Mouse (Mus musculus): ENCODE measurements around the gene B4galt5. TPM values are rescaled to one million over a fixed set of nuclear protein-coding genes. Genes with fewer than 3 reads are reported as not detected.

Gene B4galt5
- polyA plus RNA-seq, 1 experiment from 2014 or later, result 34.2 TPM

GRCm38 (mm10) chr2:167375688-167376087 is 26.7 kb upstream of the B4galt5 start:
- Histone ChIP-seq H3K4me3 (no peak overlapping the region), H3K9ac (no peak overlapping the region), H3K4me2 (no peak overlapping the region), H3K4me1 (replicated peaks) (0 out of 2 replicates have a peak, but pooled peaks cover 3% of the 10 kb centered on the region), H3K9me3 (no peaks in the 10 kb centered on the region), H3K27me3 (no peaks in the 10 kb centered on the region), H3K27ac (replicated peaks) (no peak overlapping the region), H3K36me3 (no peaks in the 10 kb centered on the region)
- no peak for ATAC-seq (ENCODE audit: low FRiP score, low read depth)
- WGBS, result 90% methylated on average over 5 of the region's 5 CpGs

- no peaks in the 10 kb centered on the region for H3K4me1 ChIP-seq (replicated peaks)
- ATAC-seq (ENCODE audit: low FRiP score, low read depth), result no peak
- WGBS, result 86% methylated on average over 9 of the region's 9 CpGs
- H3K27me3 ChIP-seq, result no peaks in the 10 kb centered on the region
- H3K4me2 ChIP-seq, result no peak overlapping the region
- H3K36me3 ChIP-seq, result no peaks in the 10 kb centered on the region
- H3K9me3 ChIP-seq, result no peaks in the 10 kb centered on the region
- H3K4me3 ChIP-seq, result no peak overlapping the region
- H3K9ac ChIP-seq, result no peak overlapping the region
- H3K27ac ChIP-seq (replicated peaks), result no peak overlapping the region
Measured at GRCm38 (mm10) chr2:167375135-167375534, 26.2 kb upstream of the B4galt5 start.

DNA sequence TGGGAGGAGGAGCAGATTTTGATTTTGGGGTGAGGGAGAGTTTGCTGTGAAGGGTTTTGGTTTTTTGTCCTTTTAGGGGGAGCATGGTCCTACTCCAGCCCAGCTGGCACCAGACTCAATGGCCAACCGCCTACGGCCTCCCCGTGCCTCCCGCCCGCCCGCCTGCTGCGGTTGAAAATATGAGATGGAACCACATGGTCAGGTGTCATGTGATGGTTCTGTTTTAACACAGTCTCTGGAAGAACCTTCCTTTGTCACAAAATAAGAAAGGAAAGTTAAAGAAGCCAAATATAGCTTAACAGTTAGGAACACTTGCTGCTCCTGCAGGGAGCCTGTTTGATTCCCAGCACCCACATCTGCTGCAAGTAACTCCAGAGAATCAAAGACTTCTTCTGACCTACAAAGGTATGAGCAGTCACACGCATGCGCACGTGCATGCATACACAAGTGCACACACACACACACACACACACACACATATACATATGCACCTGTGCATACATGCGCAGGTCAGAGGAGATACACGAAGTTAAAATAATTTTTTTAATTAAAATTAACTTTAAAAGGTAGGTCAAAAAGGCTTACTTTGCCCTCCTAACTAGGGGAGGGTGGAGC is 25.3 kb upstream of the B4galt5 start:
- no peak overlapping the region for H3K9ac ChIP-seq
- WGBS, result 95% methylated on average over 12 of the region's 12 CpGs
- H3K9me3 ChIP-seq, result no peaks in the 10 kb centered on the region
- H3K36me3 ChIP-seq, result no peaks in the 10 kb centered on the region
- no peaks in the 10 kb centered on the region for H3K27me3 ChIP-seq
- no peak overlapping the region for H3K4me3 ChIP-seq
- H3K27ac ChIP-seq (replicated peaks), result no peak overlapping the region
- no peaks in the 10 kb centered on the region for H3K4me1 ChIP-seq (replicated peaks)
- ATAC-seq (ENCODE audit: low FRiP score, low read depth), result no peak
- H3K4me2 ChIP-seq, result no peak overlapping the region

DNA sequence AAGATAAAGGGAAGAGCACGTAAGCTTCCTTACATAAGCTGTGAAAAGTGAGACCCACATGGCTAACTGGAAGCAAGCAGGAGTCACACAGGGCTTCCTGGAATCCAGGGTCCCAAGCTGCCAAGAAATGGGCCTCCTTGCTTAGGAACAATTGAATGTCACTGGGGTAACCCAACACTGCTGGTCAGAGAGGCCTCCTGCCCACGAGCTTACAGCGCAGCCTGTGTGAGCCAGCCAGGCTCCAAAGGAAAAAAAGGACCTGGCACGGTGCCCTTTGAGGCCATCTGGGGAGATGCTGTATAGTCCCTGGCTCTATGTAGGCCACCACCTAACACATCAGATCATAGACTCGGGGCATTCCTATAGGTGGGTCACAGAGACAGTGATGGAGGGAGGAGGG is 24.3 kb upstream of the B4galt5 start:
- no peaks in the 10 kb centered on the region for H3K27me3 ChIP-seq
- no peaks in the 10 kb centered on the region for H3K36me3 ChIP-seq
- H3K4me2 ChIP-seq, result no peak overlapping the region
- WGBS, result 65% methylated on average over 5 of the region's 5 CpGs
- no peaks in the 10 kb centered on the region for H3K4me1 ChIP-seq (replicated peaks)
- H3K4me3 ChIP-seq, result no peak overlapping the region
- ATAC-seq (ENCODE audit: low FRiP score, low read depth), result no peak
- H3K9ac ChIP-seq, result no peak overlapping the region
- no peaks in the 10 kb centered on the region for H3K9me3 ChIP-seq
- H3K27ac ChIP-seq (replicated peaks), result no peak overlapping the region

DNA sequence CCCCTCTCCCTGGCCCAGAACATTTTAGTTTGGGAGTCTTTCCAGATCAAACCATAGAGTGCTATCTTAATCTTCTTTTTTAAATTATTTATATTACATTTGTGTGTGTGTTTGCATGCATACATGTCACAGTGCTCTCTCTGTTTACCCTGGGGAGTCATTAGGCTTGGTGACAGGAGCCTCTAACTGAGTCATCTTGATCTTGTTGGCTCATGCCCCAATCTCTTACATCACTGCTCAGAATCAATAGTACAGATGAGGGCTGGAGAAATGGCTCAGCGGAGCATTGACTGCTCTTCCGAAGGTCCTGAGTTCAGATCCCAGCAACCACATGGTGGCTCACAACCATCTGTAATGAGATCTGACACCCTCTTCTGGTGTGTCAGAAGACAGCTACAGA is 22.5 kb upstream of the B4galt5 start:
- Histone ChIP-seq H3K36me3 (no peaks in the 10 kb centered on the region), H3K9me3 (no peaks in the 10 kb centered on the region)

DNA sequence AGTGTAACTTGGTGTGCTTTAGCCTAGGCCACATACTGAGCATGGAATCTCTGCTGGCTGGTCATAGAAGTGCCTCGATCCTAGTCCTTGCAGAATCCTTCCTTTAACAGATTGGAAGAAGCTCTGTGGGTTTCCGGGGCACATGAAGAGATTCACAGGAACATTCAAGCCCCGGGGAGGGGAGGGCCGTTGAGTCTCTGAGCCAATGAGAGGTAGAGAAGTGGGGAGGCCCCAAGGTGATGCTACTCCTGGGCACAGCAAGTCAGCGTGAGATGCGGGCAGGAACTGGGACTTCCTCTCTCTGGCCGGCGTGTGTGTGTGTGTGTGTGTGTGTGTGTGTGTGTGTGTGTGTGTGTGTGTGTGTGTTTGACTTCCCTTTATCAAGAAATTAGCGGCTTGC is 19.3 kb upstream of the B4galt5 start:
- WGBS, result 80% methylated on average over 7 of the region's 9 CpGs
- Histone ChIP-seq H3K9me3 (no peaks in the 10 kb centered on the region), H3K27ac (replicated peaks) (no peak overlapping the region), H3K36me3 (no peaks in the 10 kb centered on the region), H3K4me3 (no peak overlapping the region), H3K4me2 (no peak overlapping the region), H3K27me3 (no peaks in the 10 kb centered on the region), H3K9ac (no peak overlapping the region), H3K4me1 (replicated peaks) (no peaks in the 10 kb centered on the region)
- no peak for ATAC-seq (ENCODE audit: low FRiP score, low read depth)

More for the DNA sequence above, 22.5 kb upstream of the B4galt5 start:
- no peak for ATAC-seq (ENCODE audit: low FRiP score, low read depth)
- Histone ChIP-seq H3K4me3 (no peak overlapping the region), H3K27ac (replicated peaks) (no peak overlapping the region), H3K27me3 (no peaks in the 10 kb centered on the region), H3K4me2 (no peak overlapping the region), H3K4me1 (replicated peaks) (no peaks in the 10 kb centered on the region), H3K9ac (no peak overlapping the region)
- 89% methylated on average over 2 of the region's 2 CpGs for WGBS

GRCm38 (mm10) chr2:167367777-167368281 is 18.8 kb upstream of the B4galt5 start:
- Histone ChIP-seq H3K4me2 (no peak overlapping the region), H3K27me3 (no peaks in the 10 kb centered on the region), H3K9me3 (no peaks in the 10 kb centered on the region), H3K4me3 (no peak overlapping the region), H3K36me3 (no peaks in the 10 kb centered on the region), H3K27ac (replicated peaks) (no peak overlapping the region), H3K9ac (no peak overlapping the region), H3K4me1 (replicated peaks) (no peaks in the 10 kb centered on the region)
- WGBS, result 63% methylated on average over 20 of the region's 20 CpGs
- ATAC-seq (ENCODE audit: low FRiP score, low read depth), result no peak

- no peaks in the 10 kb centered on the region for H3K9me3 ChIP-seq
- no peak overlapping the region for H3K4me2 ChIP-seq
- no peak for ATAC-seq (ENCODE audit: low FRiP score, low read depth)
- H3K9ac ChIP-seq, result no peak overlapping the region
- no peaks in the 10 kb centered on the region for H3K36me3 ChIP-seq
- no peak overlapping the region for H3K27ac ChIP-seq (replicated peaks)
- no peak overlapping the region for H3K4me3 ChIP-seq
- H3K27me3 ChIP-seq, result no peaks in the 10 kb centered on the region
- 67% methylated on average over 7 of the region's 7 CpGs for WGBS
- H3K4me1 ChIP-seq (replicated peaks), result no peaks in the 10 kb centered on the region
Measured at GRCm38 (mm10) chr2:167367325-167367724, 18.3 kb upstream of the B4galt5 start.

DNA sequence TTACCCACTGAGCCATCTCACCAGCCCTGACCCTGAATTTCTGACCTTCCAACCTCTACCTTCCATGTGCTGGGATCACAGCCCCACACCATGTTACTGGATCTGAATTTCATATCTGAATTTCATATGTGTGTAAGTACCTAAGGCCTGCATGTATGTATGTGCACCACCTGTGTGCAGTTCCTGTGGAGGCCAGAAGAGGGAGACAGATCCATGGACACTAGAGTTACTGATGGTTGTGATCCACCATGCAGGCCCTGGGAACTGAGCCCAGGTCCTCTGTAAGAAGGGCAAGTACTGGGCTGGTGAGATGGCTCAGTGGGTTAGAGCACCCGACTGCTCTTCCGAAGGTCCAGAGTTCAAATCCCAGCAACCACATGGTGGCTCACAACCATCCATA is 16.1 kb upstream of the B4galt5 start:
- Histone ChIP-seq H3K9ac (no peak overlapping the region), H3K4me2 (no peak overlapping the region), H3K4me3 (no peak overlapping the region), H3K27ac (replicated peaks) (no peak overlapping the region), H3K4me1 (replicated peaks) (no peaks in the 10 kb centered on the region), H3K27me3 (no peaks in the 10 kb centered on the region), H3K9me3 (no peaks in the 10 kb centered on the region), H3K36me3 (no peaks in the 10 kb centered on the region)
- WGBS, result 100% methylated on average over 2 of the region's 2 CpGs
- ATAC-seq (ENCODE audit: low FRiP score, low read depth), result no peak

- no peak for ATAC-seq (ENCODE audit: low FRiP score, low read depth)
- no peaks in the 10 kb centered on the region for H3K36me3 ChIP-seq
- H3K4me1 ChIP-seq (replicated peaks), result no peaks in the 10 kb centered on the region
- no peak overlapping the region for H3K4me2 ChIP-seq
- H3K4me3 ChIP-seq, result no peak overlapping the region
- H3K27me3 ChIP-seq, result no peaks in the 10 kb centered on the region
- 71% methylated on average over 9 of the region's 9 CpGs for WGBS
- H3K9me3 ChIP-seq, result no peaks in the 10 kb centered on the region
- no peak overlapping the region for H3K27ac ChIP-seq (replicated peaks)
- H3K9ac ChIP-seq, result no peak overlapping the region
Measured at GRCm38 (mm10) chr2:167363272-167364045, 14.5 kb upstream of the B4galt5 start.

DNA sequence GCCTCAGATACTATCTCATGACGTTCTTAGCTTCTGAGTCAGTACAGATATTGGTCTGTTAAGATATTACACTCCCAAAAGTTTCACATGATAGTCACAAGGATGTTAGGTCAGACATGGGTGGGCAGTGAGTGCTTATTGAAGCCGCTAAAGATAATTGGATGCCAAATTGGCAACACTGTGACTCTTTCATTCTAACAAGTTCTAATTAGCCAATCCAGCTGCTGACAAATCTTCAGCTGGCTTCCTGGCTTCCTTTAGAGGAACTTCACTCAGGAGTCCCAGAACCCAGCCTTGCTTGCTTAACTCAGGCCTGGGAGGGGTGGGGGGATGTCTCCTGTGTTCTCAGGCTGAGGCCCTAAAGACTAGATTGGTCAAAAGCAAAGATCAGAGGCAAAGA is 9.5 kb upstream of the B4galt5 start:
- no peaks in the 10 kb centered on the region for H3K27me3 ChIP-seq
- ATAC-seq (ENCODE audit: low FRiP score, low read depth), result no peak
- H3K4me3 ChIP-seq, result no peak overlapping the region
- H3K27ac ChIP-seq (replicated peaks), result no peak overlapping the region
- 87% methylated on average over 2 of the region's 2 CpGs for WGBS
- H3K4me2 ChIP-seq, result no peak overlapping the region
- no peaks in the 10 kb centered on the region for H3K36me3 ChIP-seq
- no peaks in the 10 kb centered on the region for H3K9me3 ChIP-seq
- no peaks in the 10 kb centered on the region for H3K4me1 ChIP-seq (replicated peaks)
- no peak overlapping the region for H3K9ac ChIP-seq

GRCm38 (mm10) chr2:167356885-167357284 is 7.9 kb upstream of the B4galt5 start:
- ATAC-seq (ENCODE audit: low FRiP score, low read depth), result no peak
- no peak overlapping the region for H3K27ac ChIP-seq (replicated peaks)

More at GRCm38 (mm10) chr2:167356885-167357284, 7.9 kb upstream of the B4galt5 start:
- H3K9me3 ChIP-seq, result no peaks in the 10 kb centered on the region
- H3K36me3 ChIP-seq, result no peaks in the 10 kb centered on the region
- H3K9ac ChIP-seq, result no peak overlapping the region
- H3K4me1 ChIP-seq (replicated peaks), result no peaks in the 10 kb centered on the region
- H3K4me3 ChIP-seq, result no peak overlapping the region
- no peaks in the 10 kb centered on the region for H3K27me3 ChIP-seq
- no peak overlapping the region for H3K4me2 ChIP-seq

All from hindbrain, embryonic 15.5 days (tissue).